Mouse (Mus musculus) T-helper 2 cell (primary cell): ENCODE data around the gene Smoc1.

Experiments used
- in situ Hi-C: fragments of 300-600 bp; cut with MboI, MseI; formaldehyde crosslinking; loops from one replicate; pipeline ENCODE4 v1.15.1; 2025; ENCODE audit warnings: high pct_unique_total_duplicates

Gene Smoc1

GRCm38 (mm10) chr12:81166092-81166491, 139.5 kb downstream of the Smoc1 start:
- in situ Hi-C loops = no loop called here

- in situ Hi-C loops = no loop called here
These were observed 140.0 kb downstream of the Smoc1 start for GRCm38 (mm10) chr12:81166615-81167014.

- in situ Hi-C loops = no loop called here
These were observed 140.5 kb downstream of the Smoc1 start for GRCm38 (mm10) chr12:81167142-81167541.

GRCm38 (mm10) chr12:81168031-81168430, 141.4 kb downstream of the Smoc1 start:
- in situ Hi-C loops = no loop called here

- in situ Hi-C loops = no loop called here
These were observed 141.9 kb downstream of the Smoc1 start for GRCm38 (mm10) chr12:81168494-81168893.

GRCm38 (mm10) chr12:81170076-81170475, 143.5 kb downstream of the Smoc1 start:
- in situ Hi-C loops = no loop called here

- in situ Hi-C loops = no loop called here
These were observed 146.4 kb downstream of the Smoc1 start for GRCm38 (mm10) chr12:81173011-81173410.

GRCm38 (mm10) chr12:81173893-81174292, 147.3 kb downstream of the Smoc1 start:
- in situ Hi-C loops = no loop called here

- in situ Hi-C loops = no loop called here
These were observed 148.6 kb downstream of the Smoc1 start for GRCm38 (mm10) chr12:81175252-81175651.

- in situ Hi-C loops = loop anchor here (5.0 kb wide), 1 partner anchor 200 kb away; no protein-coding TSS in a partner anchor
These were observed 155.5 kb downstream of the Smoc1 start for GRCm38 (mm10) chr12:81182073-81182472.

GRCm38 (mm10) chr12:81184967-81185366, 158.4 kb downstream of the Smoc1 start:
- in situ Hi-C loops = loop anchor here (5.0 kb wide), 1 partner anchor 203 kb away; no protein-coding TSS in a partner anchor

- in situ Hi-C loops = no loop called here
These were observed 159.5 kb downstream of the Smoc1 start for GRCm38 (mm10) chr12:81186081-81186480.

GRCm38 (mm10) chr12:81186668-81187067, 160.1 kb downstream of the Smoc1 start:
- in situ Hi-C loops = no loop called here

- in situ Hi-C loops = no loop called here
These were observed 161.8 kb downstream of the Smoc1 start for GRCm38 (mm10) chr12:81188423-81188822.

GRCm38 (mm10) chr12:81188996-81189395, 162.4 kb downstream of the Smoc1 start:
- in situ Hi-C loops = no loop called here

GRCm38 (mm10) chr12:81189636-81190035, 163.0 kb downstream of the Smoc1 start:
- in situ Hi-C loops = loop anchor here (10.0 kb wide), 1 partner anchor 435 kb away; no protein-coding TSS in a partner anchor

GRCm38 (mm10) chr12:81193968-81194367, 167.4 kb downstream of the Smoc1 start:
- in situ Hi-C loops = loop anchor here (10.0 kb wide), 1 partner anchor 431 kb away; no protein-coding TSS in a partner anchor

GRCm38 (mm10) chr12:81197468-81198075, 171.0 kb downstream of the Smoc1 start:
- in situ Hi-C loops = loop anchor here (10.0 kb wide), 1 partner anchor 427 kb away; no protein-coding TSS in a partner anchor

- in situ Hi-C loops = loop anchor here (10.0 kb wide), 1 partner anchor 425 kb away; no protein-coding TSS in a partner anchor
These were observed 172.8 kb downstream of the Smoc1 start for GRCm38 (mm10) chr12:81199280-81199955.

GRCm38 (mm10) chr12:81203226-81203625, 176.6 kb downstream of the Smoc1 start:
- in situ Hi-C loops = no loop called here

- in situ Hi-C loops = no loop called here
These were observed 179.3 kb downstream of the Smoc1 start for GRCm38 (mm10) chr12:81205619-81206560.

GRCm38 (mm10) chr12:81208559-81208958, 182.0 kb downstream of the Smoc1 start:
- in situ Hi-C loops = no loop called here
